Mouse (Mus musculus) embryonic facial prominence, embryonic 13.5 days (tissue): Measurements from ENCODE around the gene Phyhipl. TPM values are rescaled to one million over a fixed set of nuclear protein-coding genes. Genes with fewer than 3 reads are reported as not detected.

Experiments used
- ATAC-seq: fragments of 200-750 bp; cut with Nextera tagmentation; 2 replicates; pipeline ENCODE4 v1.8.0; 2017; ENCODE audit warnings: low read depth; ENCODE audit not compliant: insufficient number of reproducible peaks, insufficient read depth, low FRiP score, low TSS enrichment
- H3K27ac ChIP-seq: fragments of 300-500 bp; sonication (generic); 2 replicates; pipeline ENCODE4 v1.5.1; 2015; ENCODE audit warnings: moderate library complexity, mild to moderate bottlenecking, inconsistent platforms
- H3K27me3 ChIP-seq: fragments of 300-500 bp; sonication (generic); 2 replicates; pipeline ENCODE4 v1.6.1; 2015; ENCODE audit warnings: mild to moderate bottlenecking, inconsistent platforms
- H3K36me3 ChIP-seq: fragments of 300-500 bp; sonication (generic); 2 replicates; pipeline ENCODE4 v1.6.1; 2015; ENCODE audit warnings: mild to moderate bottlenecking, inconsistent platforms
- H3K4me1 ChIP-seq: fragments of 300-500 bp; sonication (generic); 2 replicates; pipeline ENCODE4 v1.6.1; 2015; ENCODE audit warnings: inconsistent platforms
- H3K4me2 ChIP-seq: fragments of 300-500 bp; sonication (generic); 2 replicates; pipeline ENCODE4 v1.6.1; 2015; ENCODE audit warnings: moderate library complexity, mild to moderate bottlenecking, inconsistent platforms
- H3K4me3 ChIP-seq: fragments of 300-500 bp; sonication (generic); 2 replicates; pipeline ENCODE4 v1.5.1; 2015; ENCODE audit warnings: mild to moderate bottlenecking, inconsistent platforms
- H3K9ac ChIP-seq: fragments of 300-500 bp; sonication (generic); 2 replicates; pipeline ENCODE4 v1.6.1; 2015; ENCODE audit warnings: mild to moderate bottlenecking, inconsistent platforms
- H3K9me3 ChIP-seq: fragments of 300-500 bp; sonication (generic); 2 replicates; pipeline ENCODE4 v1.6.1; 2016; ENCODE audit warnings: inconsistent platforms
- WGBS: fragments of 180-500 bp; shearing (Covaris S2); methylation state at CpG from one replicate; pipeline ENCODE4 v1.1.7; 2015; ENCODE audit warnings: mixed read lengths; 5-methylcytosine and 5-hydroxymethylcytosine counted together
- polyA plus RNA-seq: library from polyadenylated mRNA; unstranded; fragments of >200 nt; fragmentation: Nextera tagmentation; extraction: Ambion mirVana; gene quantifications from 2 replicates; pipeline ENCODE4 v1.2.1, GENCODE M21; 2015

Gene Phyhipl
- 4.5 and 5.0 TPM in 2 replicates for polyA plus RNA-seq

GRCm38 (mm10) chr10:70655828-70656227 lies at the start of gene Phyhipl:
Gene Phyhipl, minus strand, starts transcription at chr10:70655965.
- H3K27me3 ChIP-seq, result peaks cover 4% of the 10 kb centered on the region; the same call in 1 of the 2 replicates
- H3K9me3 ChIP-seq, result no peaks in the 10 kb centered on the region
- H3K4me3 ChIP-seq, result no peak within 1 kb of the TSS
- H3K4me1 ChIP-seq, result no peaks in the 10 kb centered on the region
- H3K36me3 ChIP-seq, result no peaks in the 10 kb centered on the region
- H3K9ac ChIP-seq, result no peak within 1 kb of the TSS
- no peak for ATAC-seq
- no peak within 1 kb of the TSS for H3K27ac ChIP-seq
- WGBS, result 60% methylated on average over 7 of the region's 7 CpGs
- H3K4me2 ChIP-seq, result no peak within 1 kb of the TSS

GRCm38 (mm10) chr10:70703211-70703610 lies 47.4 kb upstream of the Phyhipl start:
- Histone ChIP-seq H3K9ac (no peak overlapping the region), H3K9me3 (peaks cover 4% of the 10 kb centered on the region; the same call in 1 of the 2 replicates), H3K4me1 (no peaks in the 10 kb centered on the region), H3K27ac (no peak overlapping the region), H3K4me2 (no peak overlapping the region), H3K4me3 (no peak overlapping the region), H3K27me3 (no peaks in the 10 kb centered on the region), H3K36me3 (no peaks in the 10 kb centered on the region)
- no peak for ATAC-seq
- WGBS, result 69% methylated on average over 6 of the region's 6 CpGs

GRCm38 (mm10) chr10:70699581-70699980 lies 43.8 kb upstream of the Phyhipl start:
- Histone ChIP-seq H3K4me3 (no peak overlapping the region), H3K4me2 (no peak overlapping the region), H3K9me3 (no peaks in the 10 kb centered on the region), H3K27ac (no peak overlapping the region), H3K9ac (no peak overlapping the region), H3K27me3 (no peaks in the 10 kb centered on the region), H3K4me1 (no peaks in the 10 kb centered on the region), H3K36me3 (no peaks in the 10 kb centered on the region)
- 90% methylated on average over 7 of the region's 7 CpGs for WGBS
- no peak for ATAC-seq

- WGBS, result 89% methylated on average over 3 of the region's 3 CpGs
- Histone ChIP-seq H3K4me2 (no peak overlapping the region), H3K9me3 (no peaks in the 10 kb centered on the region), H3K27ac (no peak overlapping the region), H3K27me3 (no peaks in the 10 kb centered on the region), H3K4me1 (no peaks in the 10 kb centered on the region), H3K36me3 (no peaks in the 10 kb centered on the region), H3K9ac (no peak overlapping the region), H3K4me3 (no peak overlapping the region)
- ATAC-seq, result no peak
Measured at GRCm38 (mm10) chr10:70698014-70698413, 42.2 kb upstream of the Phyhipl start.

- H3K9ac ChIP-seq, result no peak overlapping the region
- no peak overlapping the region for H3K4me3 ChIP-seq
- H3K4me1 ChIP-seq, result no peaks in the 10 kb centered on the region
- no peaks in the 10 kb centered on the region for H3K9me3 ChIP-seq
- ATAC-seq, result no peak
- no peaks in the 10 kb centered on the region for H3K36me3 ChIP-seq
- 79% methylated on average over 29 of the region's 29 CpGs for WGBS
- no peaks in the 10 kb centered on the region for H3K27me3 ChIP-seq
- H3K27ac ChIP-seq, result no peak overlapping the region
- H3K4me2 ChIP-seq, result no peak overlapping the region
Measured at GRCm38 (mm10) chr10:70696748-70697585, 41.2 kb upstream of the Phyhipl start.

GRCm38 (mm10) chr10:70689346-70689745 lies 33.6 kb upstream of the Phyhipl start:
- no peak for ATAC-seq

GRCm38 (mm10) chr10:70688881-70689280 lies 33.1 kb upstream of the Phyhipl start:
- no peak overlapping the region for H3K4me2 ChIP-seq
- no peak for ATAC-seq
- H3K9ac ChIP-seq, result no peak overlapping the region
- H3K27me3 ChIP-seq, result no peaks in the 10 kb centered on the region
- no peaks in the 10 kb centered on the region for H3K9me3 ChIP-seq
- WGBS, result 56% methylated on average over 8 of the region's 8 CpGs
- no peak overlapping the region for H3K27ac ChIP-seq
- no peaks in the 10 kb centered on the region; the same call in 1 of the 2 replicates for H3K4me1 ChIP-seq
- no peak overlapping the region for H3K4me3 ChIP-seq
- no peaks in the 10 kb centered on the region for H3K36me3 ChIP-seq

More at GRCm38 (mm10) chr10:70689346-70689745, 33.6 kb upstream of the Phyhipl start:
- Histone ChIP-seq H3K27ac (no peak overlapping the region), H3K4me3 (no peak overlapping the region), H3K36me3 (no peaks in the 10 kb centered on the region), H3K4me2 (no peak overlapping the region), H3K9ac (no peak overlapping the region), H3K4me1 (no peaks in the 10 kb centered on the region; the same call in 1 of the 2 replicates), H3K27me3 (no peaks in the 10 kb centered on the region), H3K9me3 (no peaks in the 10 kb centered on the region)
- 90% methylated on average over 6 of the region's 6 CpGs for WGBS

- 75% methylated on average over 11 of the region's 11 CpGs for WGBS
- Histone ChIP-seq H3K36me3 (no peaks in the 10 kb centered on the region), H3K27me3 (no peaks in the 10 kb centered on the region), H3K4me2 (no peak overlapping the region), H3K4me1 (no peaks in the 10 kb centered on the region; the same call in 1 of the 2 replicates), H3K9ac (no peak overlapping the region), H3K9me3 (no peaks in the 10 kb centered on the region), H3K27ac (no peak overlapping the region), H3K4me3 (no peak overlapping the region)
- ATAC-seq, result no peak
Measured at GRCm38 (mm10) chr10:70686941-70687703, 31.4 kb upstream of the Phyhipl start.

- no peaks in the 10 kb centered on the region for H3K27me3 ChIP-seq
- no peak overlapping the region for H3K27ac ChIP-seq
- no peak overlapping the region for H3K9ac ChIP-seq
Measured at GRCm38 (mm10) chr10:70686505-70686904, 30.7 kb upstream of the Phyhipl start.

GRCm38 (mm10) chr10:70683508-70683907 lies 27.7 kb upstream of the Phyhipl start:
- H3K4me1 ChIP-seq, result no peaks in the 10 kb centered on the region
- H3K9ac ChIP-seq, result no peak overlapping the region
- ATAC-seq, result no peak
- no peaks in the 10 kb centered on the region for H3K27me3 ChIP-seq
- no peaks in the 10 kb centered on the region for H3K9me3 ChIP-seq
- H3K36me3 ChIP-seq, result no peaks in the 10 kb centered on the region
- no peak overlapping the region for H3K4me3 ChIP-seq
- no peak overlapping the region for H3K27ac ChIP-seq
- H3K4me2 ChIP-seq, result no peak overlapping the region
- WGBS, result 88% methylated on average over 4 of the region's 4 CpGs

More at GRCm38 (mm10) chr10:70686505-70686904, 30.7 kb upstream of the Phyhipl start:
- no peak for ATAC-seq
- 23% methylated on average over 3 of the region's 3 CpGs for WGBS
- Histone ChIP-seq H3K4me3 (no peak overlapping the region), H3K9me3 (no peaks in the 10 kb centered on the region), H3K4me2 (no peak overlapping the region), H3K36me3 (no peaks in the 10 kb centered on the region), H3K4me1 (no peaks in the 10 kb centered on the region; the same call in 1 of the 2 replicates)

- H3K9ac ChIP-seq, result no peak overlapping the region
- 82% methylated on average over 1 of the region's 1 CpGs for WGBS
Measured at GRCm38 (mm10) chr10:70677946-70678345, 22.2 kb upstream of the Phyhipl start.

More at GRCm38 (mm10) chr10:70677946-70678345, 22.2 kb upstream of the Phyhipl start:
- Histone ChIP-seq H3K27me3 (no peaks in the 10 kb centered on the region), H3K36me3 (no peaks in the 10 kb centered on the region), H3K4me2 (no peak overlapping the region), H3K4me3 (no peak overlapping the region), H3K9me3 (no peaks in the 10 kb centered on the region), H3K4me1 (no peaks in the 10 kb centered on the region), H3K27ac (no peak overlapping the region)
- no peak for ATAC-seq
